Mouse (Mus musculus): ENCODE results near the gene Myom3. TPM values are rescaled to one million over a fixed set of nuclear protein-coding genes. Genes with fewer than 3 reads are reported as not detected.

The Myom3 gene
- polyA plus RNA-seq, 1 experiment: 7.0 TPM

DNA sequence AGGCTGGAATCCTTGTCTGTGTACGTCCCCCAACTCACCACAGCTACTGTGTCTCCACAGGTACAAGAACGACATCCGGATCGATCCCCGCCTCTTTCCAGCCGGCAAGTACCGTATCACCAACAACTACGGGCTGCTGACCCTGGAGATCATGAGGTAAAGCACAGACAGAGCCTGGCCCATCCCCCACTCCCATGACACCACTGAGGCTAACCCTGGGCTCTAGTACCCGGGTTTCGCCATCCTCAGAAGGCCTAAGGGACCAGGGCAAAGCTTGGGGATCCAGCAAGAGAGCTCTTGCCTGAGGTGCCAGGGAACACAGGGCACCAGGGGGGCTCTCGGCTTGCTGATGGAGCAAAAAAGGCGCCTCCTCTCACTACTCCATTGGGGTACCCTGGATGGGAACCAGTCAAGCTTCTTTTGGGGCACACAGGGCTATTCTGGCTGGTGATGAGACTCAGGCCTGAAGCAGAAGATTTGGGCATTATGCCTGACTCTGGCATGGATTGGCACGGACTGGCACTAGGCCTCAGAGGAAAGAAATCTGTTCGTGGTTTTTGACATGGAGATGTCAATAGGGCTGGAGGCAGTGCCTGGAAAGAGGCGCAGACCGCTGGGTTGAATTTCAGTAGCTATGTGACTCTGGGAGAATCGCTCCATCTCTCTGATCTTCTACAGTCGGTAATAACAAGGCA, 11.2 kb downstream of the Myom3 start:
- Histone ChIP-seq H3K4me3 (ENCODE audit: insufficient read depth, low read depth, low read length) (no peak overlapping the region), H3K27ac (replicated peaks; ENCODE audit: low read depth, low read length) (no peak overlapping the region), H3K4me1 (ENCODE audit: control insufficient read depth, insufficient read depth, insufficient read length, low read length) (peaks cover 6% of the 10 kb centered on the region; the same call in 1 of the 2 replicates)

DNA sequence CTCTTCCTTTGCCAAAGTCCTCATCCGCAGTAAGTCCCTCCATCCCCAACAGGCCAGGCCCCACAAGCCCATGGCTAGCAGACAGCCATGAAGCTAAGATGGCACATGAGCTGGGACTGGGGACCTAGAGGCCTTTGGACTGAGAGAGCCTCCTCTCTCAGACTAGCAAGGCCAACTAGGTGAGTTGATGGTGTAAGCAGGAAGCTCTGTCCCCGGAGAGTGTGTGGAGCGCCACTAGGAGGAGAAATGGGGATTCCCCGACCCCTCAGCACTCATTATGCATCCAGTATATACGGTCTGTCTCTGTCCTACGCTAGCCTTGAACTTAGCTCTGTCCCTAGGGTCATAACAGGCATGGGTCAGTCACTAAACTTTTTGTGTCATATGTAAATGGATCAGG, 12.1 kb downstream of the Myom3 start:
- Histone ChIP-seq H3K4me1 (ENCODE audit: control insufficient read depth, insufficient read depth, insufficient read length, low read length) (peaks cover 6% of the 10 kb centered on the region; the same call in 1 of the 2 replicates), H3K27ac (replicated peaks; ENCODE audit: low read depth, low read length) (no peak overlapping the region), H3K4me3 (ENCODE audit: insufficient read depth, low read depth, low read length) (no peak overlapping the region)

DNA sequence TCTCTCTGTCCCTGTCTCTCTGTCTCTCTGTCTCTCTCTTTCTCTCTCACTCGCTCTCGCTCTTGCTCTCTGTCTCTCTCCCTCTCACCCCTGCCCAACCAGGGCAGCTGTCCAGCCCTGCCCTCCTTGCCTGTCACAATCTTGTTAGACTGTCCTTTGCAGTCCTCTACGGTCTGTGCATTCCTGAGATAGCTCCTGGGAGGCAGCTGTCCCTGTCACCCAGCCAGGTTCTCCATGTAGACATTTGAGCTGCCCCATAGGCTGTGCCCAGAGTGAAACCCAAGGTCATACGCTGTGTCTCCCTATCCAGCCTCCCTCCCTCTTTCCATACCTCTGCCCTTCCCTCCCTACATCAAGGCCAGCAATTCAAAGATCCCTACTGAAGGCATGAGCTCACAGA, 13.2 kb downstream of the Myom3 start:
- Histone ChIP-seq H3K4me1 (ENCODE audit: control insufficient read depth, insufficient read depth, insufficient read length, low read length) (peaks cover 6% of the 10 kb centered on the region; the same call in 1 of the 2 replicates), H3K4me3 (ENCODE audit: insufficient read depth, low read depth, low read length) (no peak overlapping the region), H3K27ac (replicated peaks; ENCODE audit: low read depth, low read length) (no peak overlapping the region)

DNA sequence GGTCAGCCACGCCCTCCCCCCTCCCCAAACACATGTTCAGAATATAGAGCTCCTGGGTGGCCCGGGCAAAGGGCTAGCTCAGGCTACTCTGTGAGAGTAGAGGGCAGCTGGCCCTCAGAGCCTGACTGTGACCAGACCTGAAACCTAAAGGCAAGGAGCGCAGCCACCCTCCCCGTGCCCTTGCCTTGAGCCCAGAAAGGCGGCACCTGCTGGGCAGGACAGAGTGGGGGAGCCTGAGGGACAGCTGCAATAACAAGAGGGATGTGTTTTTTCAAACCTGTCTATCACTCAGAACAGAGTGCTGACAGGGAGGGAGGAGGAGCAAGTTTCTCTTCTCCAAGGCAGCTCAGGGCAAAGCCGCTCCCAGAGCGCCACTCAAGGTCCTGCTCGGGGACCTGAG, 15.0 kb downstream of the Myom3 start:
- Histone ChIP-seq H3K4me3 (ENCODE audit: insufficient read depth, low read depth, low read length) (no peak overlapping the region), H3K27ac (replicated peaks; ENCODE audit: low read depth, low read length) (no peak overlapping the region), H3K4me1 (ENCODE audit: control insufficient read depth, insufficient read depth, insufficient read length, low read length) (peaks cover 3% of the 10 kb centered on the region; the same call in 1 of the 2 replicates)

DNA sequence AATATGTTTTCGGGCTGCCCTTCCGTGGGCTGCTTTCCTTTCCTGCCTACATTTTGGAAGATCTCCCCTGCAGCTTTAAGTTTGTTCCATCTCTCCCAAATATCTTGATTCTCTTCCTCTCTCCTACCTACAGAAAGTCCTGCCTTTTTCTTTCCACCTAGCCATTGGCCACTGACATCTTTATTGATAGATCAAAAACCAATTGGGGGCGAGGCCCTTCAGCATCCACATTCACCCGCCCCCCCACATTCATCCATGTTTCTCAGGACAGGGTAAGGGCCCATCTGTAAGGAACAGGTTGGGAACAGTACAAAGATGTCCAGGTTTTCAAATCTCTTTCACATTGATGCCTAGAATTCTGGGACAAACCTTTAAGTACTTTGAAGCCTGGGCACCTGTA, 17.3 kb downstream of the Myom3 start:
- no peak overlapping the region for H3K4me3 ChIP-seq (ENCODE audit: insufficient read depth, low read depth, low read length)
- no peaks in the 10 kb centered on the region for H3K4me1 ChIP-seq (ENCODE audit: control insufficient read depth, insufficient read depth, insufficient read length, low read length)

DNA sequence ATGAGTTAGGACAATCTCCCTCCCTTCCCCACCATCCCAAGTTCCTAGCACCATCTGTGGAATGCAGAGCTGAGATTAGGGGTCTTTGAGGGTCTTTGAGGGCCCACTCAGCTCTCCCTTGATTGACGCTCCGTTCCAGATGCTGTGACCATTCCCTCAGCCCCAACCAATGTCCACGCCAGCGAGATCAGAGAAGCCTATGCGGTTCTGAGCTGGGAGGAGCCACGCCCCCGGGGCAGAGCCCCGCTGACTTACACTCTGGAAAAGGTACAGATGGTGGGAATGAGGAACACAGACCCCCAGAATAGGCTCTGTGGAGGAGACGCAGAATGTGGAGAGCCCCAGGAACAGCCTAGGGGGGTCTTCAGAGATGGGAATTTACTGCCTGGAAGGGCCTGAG, 20.1 kb downstream of the Myom3 start:
- H3K4me3 ChIP-seq (ENCODE audit: insufficient read depth, low read depth, low read length): no peak overlapping the region
- H3K4me1 ChIP-seq (ENCODE audit: control insufficient read depth, insufficient read depth, insufficient read length, low read length): no peaks in the 10 kb centered on the region
- no peak overlapping the region for H3K27ac ChIP-seq (replicated peaks; ENCODE audit: low read depth, low read length)

More for the DNA sequence above, 17.3 kb downstream of the Myom3 start:
- H3K27ac ChIP-seq (replicated peaks; ENCODE audit: low read depth, low read length): no peak overlapping the region

DNA sequence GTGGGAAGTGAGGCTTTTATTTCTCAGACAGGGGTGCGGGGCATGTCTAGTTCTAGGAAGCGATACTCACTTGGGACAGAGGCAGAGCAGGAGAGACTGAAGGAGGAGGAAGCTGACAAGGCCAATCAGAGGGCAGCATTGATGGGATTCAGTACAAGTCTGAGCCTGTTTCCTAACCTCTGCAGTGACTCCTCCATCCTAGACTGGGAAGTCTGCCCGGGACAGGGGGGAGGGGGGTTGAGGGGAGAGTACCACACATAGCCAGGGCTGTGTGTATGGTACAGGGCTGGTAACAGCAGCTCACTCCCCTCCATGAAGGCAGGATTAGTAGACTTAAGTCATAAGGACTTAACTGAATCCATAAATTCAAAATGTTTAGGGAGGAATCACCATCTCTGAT, 20.7 kb downstream of the Myom3 start:
- Histone ChIP-seq H3K27ac (replicated peaks; ENCODE audit: low read depth, low read length) (no peak overlapping the region), H3K4me1 (ENCODE audit: control insufficient read depth, insufficient read depth, insufficient read length, low read length) (no peaks in the 10 kb centered on the region), H3K4me3 (ENCODE audit: insufficient read depth, low read depth, low read length) (no peak overlapping the region)

DNA sequence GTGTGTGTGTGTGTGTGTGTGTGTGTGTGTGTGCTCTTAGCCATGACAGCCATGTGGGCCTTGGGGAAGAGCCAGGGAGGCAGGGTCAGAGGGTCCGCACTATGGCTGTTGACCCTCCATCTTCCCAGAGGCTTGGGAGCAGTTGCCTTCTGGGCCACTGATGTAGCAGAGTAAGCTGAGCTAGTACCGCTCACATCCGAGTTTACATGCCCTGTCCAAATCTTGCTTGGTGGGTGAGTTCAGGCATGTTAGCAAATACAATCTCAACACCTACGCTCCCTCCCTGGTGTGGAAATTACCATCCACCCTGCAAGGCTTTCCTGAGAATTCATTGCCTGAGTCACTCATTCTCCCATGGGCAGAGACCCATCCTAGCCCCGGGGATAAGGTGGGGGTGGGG, 21.8 kb downstream of the Myom3 start:
- Histone ChIP-seq H3K4me3 (ENCODE audit: insufficient read depth, low read depth, low read length) (no peak overlapping the region), H3K27ac (replicated peaks; ENCODE audit: low read depth, low read length) (no peak overlapping the region), H3K4me1 (ENCODE audit: control insufficient read depth, insufficient read depth, insufficient read length, low read length) (no peaks in the 10 kb centered on the region)

DNA sequence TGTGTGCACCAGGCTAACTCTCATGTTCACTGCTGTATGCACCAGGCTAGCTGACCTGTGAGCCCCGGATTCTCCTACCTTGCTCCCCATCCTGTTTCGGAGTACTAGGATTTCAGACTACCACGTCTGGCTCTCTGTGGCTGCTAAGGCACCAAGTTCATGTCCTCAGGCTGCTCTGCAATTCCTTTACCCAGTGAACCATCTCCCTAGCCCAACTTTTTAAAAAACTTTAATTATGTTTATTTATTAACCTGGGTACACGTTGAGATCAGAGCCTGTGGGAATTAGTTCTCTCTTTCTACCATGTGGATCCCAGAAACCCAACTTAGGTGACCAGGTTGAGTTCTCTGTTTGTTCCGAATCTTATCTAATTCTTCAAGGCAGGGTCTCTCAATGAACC, 27.1 kb downstream of the Myom3 start:
- Histone ChIP-seq H3K27ac (replicated peaks; ENCODE audit: low read depth, low read length) (no peak overlapping the region), H3K4me3 (ENCODE audit: insufficient read depth, low read depth, low read length) (no peak overlapping the region), H3K4me1 (ENCODE audit: control insufficient read depth, insufficient read depth, insufficient read length, low read length) (no peaks in the 10 kb centered on the region)

DNA sequence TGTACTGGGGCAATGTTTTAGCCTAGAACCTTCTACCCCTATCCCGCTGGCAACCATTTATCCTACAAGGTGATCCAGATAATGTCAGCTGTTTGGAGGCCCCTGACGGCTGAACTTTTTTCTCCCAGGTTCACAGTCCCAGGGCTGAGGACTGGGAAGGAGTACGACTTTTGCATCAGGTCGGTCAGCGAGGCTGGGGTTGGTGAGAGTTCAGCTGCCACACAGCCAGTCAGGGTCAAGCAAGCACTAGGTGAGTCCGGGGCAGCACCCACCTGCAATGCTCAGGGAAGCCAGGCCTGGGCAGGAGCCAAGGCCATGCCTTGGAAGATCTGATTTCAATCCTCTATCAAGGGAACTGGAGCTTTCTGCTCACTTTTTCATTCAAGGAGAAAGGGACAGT, 27.8 kb downstream of the Myom3 start:
- Histone ChIP-seq H3K27ac (replicated peaks; ENCODE audit: low read depth, low read length) (no peak overlapping the region), H3K4me1 (ENCODE audit: control insufficient read depth, insufficient read depth, insufficient read length, low read length) (no peaks in the 10 kb centered on the region), H3K4me3 (ENCODE audit: insufficient read depth, low read depth, low read length) (no peak overlapping the region)

DNA sequence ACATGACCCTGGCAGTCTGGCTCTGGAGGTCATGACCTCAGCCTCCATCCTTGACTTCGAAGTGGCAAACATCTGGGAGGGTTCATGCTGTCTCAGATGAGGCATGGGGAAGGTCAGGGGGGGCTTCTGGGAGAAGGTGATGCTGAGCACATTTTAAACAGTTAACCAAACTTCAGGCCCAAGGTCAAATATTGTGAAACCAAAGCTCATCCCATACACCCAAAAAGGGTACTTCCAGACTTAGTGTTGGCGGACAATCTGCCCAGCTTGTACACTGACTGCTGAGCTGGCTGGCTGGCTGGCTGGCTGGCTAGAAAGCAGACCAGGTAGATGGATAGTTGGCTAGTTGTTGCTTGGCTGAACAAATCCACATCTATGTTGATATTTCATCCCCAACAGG, 29.6 kb downstream of the Myom3 start:
- Histone ChIP-seq H3K4me1 (ENCODE audit: control insufficient read depth, insufficient read depth, insufficient read length, low read length) (no peaks in the 10 kb centered on the region), H3K27ac (replicated peaks; ENCODE audit: low read depth, low read length) (no peak overlapping the region)

DNA sequence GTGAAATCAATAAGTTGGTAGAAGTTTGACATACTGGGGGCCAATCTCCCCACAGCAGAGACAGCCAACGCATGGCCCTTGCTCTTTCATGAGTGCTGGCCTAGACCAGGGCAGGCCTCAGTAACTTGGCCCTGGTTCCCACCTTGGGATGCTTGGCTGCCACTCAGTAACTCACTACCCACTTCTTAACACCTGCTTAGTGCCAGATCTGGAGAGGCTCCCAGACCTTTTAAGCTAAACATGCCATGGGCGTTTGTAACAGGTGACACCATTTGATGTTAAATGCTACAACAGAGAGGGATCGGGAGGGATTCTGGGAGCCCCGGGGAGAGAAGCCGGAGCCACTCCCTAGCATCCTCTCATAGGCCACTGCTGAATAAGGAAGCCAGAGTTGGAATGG, 33.3 kb downstream of the Myom3 start:
- H3K27ac ChIP-seq (replicated peaks; ENCODE audit: low read depth, low read length): no peak overlapping the region
- no peaks in the 10 kb centered on the region for H3K4me1 ChIP-seq (ENCODE audit: control insufficient read depth, insufficient read depth, insufficient read length, low read length)
- no peak overlapping the region for H3K4me3 ChIP-seq (ENCODE audit: insufficient read depth, low read depth, low read length)

More for the DNA sequence above, 29.6 kb downstream of the Myom3 start:
- H3K4me3 ChIP-seq (ENCODE audit: insufficient read depth, low read depth, low read length): no peak overlapping the region

DNA sequence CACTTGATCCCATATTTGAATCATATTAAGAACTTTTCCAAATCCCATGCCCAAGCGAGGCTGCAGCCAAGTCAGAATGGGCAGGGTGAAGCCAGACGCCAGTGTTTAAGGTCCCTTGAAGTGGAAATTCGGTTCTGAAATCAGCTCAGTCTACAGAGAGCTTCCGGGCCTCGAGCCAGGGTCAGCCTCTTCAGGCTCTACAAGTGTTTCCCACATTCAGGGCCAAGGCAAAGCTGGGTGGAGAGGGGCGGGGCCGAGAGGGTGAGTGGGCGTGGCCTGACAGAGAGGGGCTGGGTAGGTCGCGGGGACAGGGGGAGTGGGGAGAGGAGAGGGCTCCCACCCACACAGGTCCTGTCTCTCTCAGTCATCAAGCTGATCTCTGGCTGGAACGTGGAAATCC, 38.4 kb downstream of the Myom3 start:
- no peaks in the 10 kb centered on the region for H3K4me1 ChIP-seq (ENCODE audit: control insufficient read depth, insufficient read depth, insufficient read length, low read length)
- peak overlapping the region; percentile 46; the same call in 1 of the 2 replicates for H3K27ac ChIP-seq (replicated peaks; ENCODE audit: low read depth, low read length)
- peak overlapping the region; percentile 46 for H3K4me3 ChIP-seq (ENCODE audit: insufficient read depth, low read depth, low read length)

DNA sequence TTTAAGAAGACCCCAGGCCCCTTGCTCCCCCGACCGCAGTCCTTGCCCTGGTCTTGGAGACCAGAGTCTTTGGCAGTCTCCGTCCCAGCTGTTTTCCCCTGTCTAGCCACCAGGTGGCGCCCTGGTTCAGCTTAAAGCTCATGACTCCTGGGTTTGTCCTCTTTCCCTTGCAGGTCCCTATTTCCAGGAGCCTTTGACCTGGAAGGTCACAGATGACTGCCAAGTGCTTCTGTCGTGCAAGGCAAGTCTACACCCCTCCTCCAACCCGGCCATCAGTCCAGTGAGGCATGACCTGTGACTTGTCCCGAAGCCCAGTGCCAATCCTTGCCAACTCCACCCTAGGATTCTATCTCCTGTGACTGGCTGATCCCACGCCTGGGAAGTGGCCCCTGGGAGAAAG, 42.0 kb downstream of the Myom3 start:
- Histone ChIP-seq H3K27ac (replicated peaks; ENCODE audit: low read depth, low read length) (peak overlapping the region; percentile 50; the same call in 1 of the 2 replicates), H3K4me3 (ENCODE audit: insufficient read depth, low read depth, low read length) (no peak overlapping the region), H3K4me1 (ENCODE audit: control insufficient read depth, insufficient read depth, insufficient read length, low read length) (no peaks in the 10 kb centered on the region)

DNA sequence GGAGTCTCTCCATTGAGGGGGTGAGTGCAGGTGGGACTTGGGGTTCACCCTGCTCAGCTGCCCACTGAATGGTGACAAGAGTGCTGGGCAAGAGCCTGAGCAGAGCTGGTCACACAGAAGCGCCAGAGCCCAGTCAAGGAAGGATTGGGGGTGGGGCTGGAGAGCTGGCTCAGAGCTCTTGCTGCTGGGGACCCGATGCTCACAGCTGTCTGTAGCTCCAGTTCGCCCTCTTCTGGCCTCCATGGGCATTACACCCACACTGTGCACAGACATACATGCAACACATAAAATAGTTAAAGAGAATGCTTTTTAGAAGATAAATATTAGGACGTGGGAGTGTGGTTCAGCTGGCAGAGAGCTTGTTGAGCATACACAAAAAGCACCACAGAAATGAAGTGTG, 43.8 kb downstream of the Myom3 start:
- H3K4me1 ChIP-seq (ENCODE audit: control insufficient read depth, insufficient read depth, insufficient read length, low read length): no peaks in the 10 kb centered on the region
- no peak overlapping the region for H3K4me3 ChIP-seq (ENCODE audit: insufficient read depth, low read depth, low read length)
- H3K27ac ChIP-seq (replicated peaks; ENCODE audit: low read depth, low read length): no peak overlapping the region

DNA sequence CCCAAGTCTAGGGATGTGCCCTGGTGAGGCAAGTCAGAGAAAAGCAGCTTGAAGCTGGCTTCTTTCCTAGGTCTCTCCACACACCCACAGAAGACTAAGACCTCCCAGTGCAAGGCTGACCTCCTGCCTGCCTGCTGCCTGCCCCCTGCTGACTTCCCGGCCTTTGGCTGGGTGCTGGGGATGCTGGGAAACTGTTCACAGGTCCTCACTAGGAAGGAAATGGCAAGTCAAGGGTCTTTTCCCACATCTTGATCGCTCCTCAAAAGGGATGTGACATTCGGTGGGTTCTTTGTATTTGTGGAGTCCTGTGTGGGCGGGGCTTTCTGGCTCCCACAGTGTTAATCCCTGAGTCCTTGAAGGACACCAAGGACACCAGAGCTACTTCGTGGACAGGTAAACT, 44.7 kb downstream of the Myom3 start:
- Histone ChIP-seq H3K27ac (replicated peaks; ENCODE audit: low read depth, low read length) (no peak overlapping the region), H3K4me1 (ENCODE audit: control insufficient read depth, insufficient read depth, insufficient read length, low read length) (no peaks in the 10 kb centered on the region), H3K4me3 (ENCODE audit: insufficient read depth, low read depth, low read length) (no peak overlapping the region)
